Mouse (Mus musculus) kidney, adult 2 months (tissue): ENCODE data around the gene Map3k6. TPM values are rescaled to one million over a fixed set of nuclear protein-coding genes. Genes with fewer than 3 reads are reported as not detected.

Experiments
- DNase-seq: peaks from one replicate; pipeline ENCODE4 v3.0.0; 2021
- H3K27ac ChIP-seq: fragments of 200-500 bp; 2 replicates; pipeline ENCODE4 v1.5.1; 2012; ENCODE audit warnings: low read depth, low read length, control low read depth, inconsistent platforms; ENCODE audit not compliant: insufficient read depth
- H3K27me3 ChIP-seq: fragments of 200-500 bp; replicated peaks from 2 replicates; pipeline ENCODE4 v1.6.1; 2012; ENCODE audit warnings: mild to moderate bottlenecking, moderate library complexity, low read length, inconsistent platforms; ENCODE audit not compliant: control insufficient read depth, insufficient read depth
- H3K36me3 ChIP-seq: fragments of 200-500 bp; 2 replicates; pipeline ENCODE4 v1.6.1; 2012; ENCODE audit warnings: mild to moderate bottlenecking, moderate library complexity, low read length, inconsistent platforms; ENCODE audit not compliant: control insufficient read depth, insufficient read depth
- H3K4me1 ChIP-seq: fragments of 200-500 bp; 2 replicates; pipeline ENCODE4 v1.6.1; 2011; ENCODE audit warnings: low read length; ENCODE audit not compliant: control insufficient read depth, insufficient read depth
- H3K4me3 ChIP-seq: fragments of 200-500 bp; 2 replicates; pipeline ENCODE4 v1.5.1; 2011; ENCODE audit warnings: mild to moderate bottlenecking, low read depth, low read length, control low read depth; ENCODE audit not compliant: insufficient read depth
- CTCF ChIP-seq: fragments of 200-500 bp; conservative IDR thresholded peaks from 2 replicates; pipeline ENCODE4 v1.5.1; 2011; ENCODE audit warnings: low read depth, mild to moderate bottlenecking, control low read depth, low read length, moderate library complexity, mixed read lengths; ENCODE audit not compliant: insufficient read depth, insufficient read length
- POLR2A ChIP-seq: fragments of 200-500 bp; IDR thresholded peaks from one replicate; pipeline ENCODE4 v1.6.1; 2011; ENCODE audit warnings: low read depth, low read length, control low read depth
- WGBS: fragments of 180-500 bp; shearing (Covaris S2); methylation state at CpG from one replicate; pipeline ENCODE4 v1.1.7; 2018; 5-methylcytosine and 5-hydroxymethylcytosine counted together
- polyA plus RNA-seq: library from polyadenylated mRNA; depleted of rRNA; stranded (reverse); fragments of >200 nt; gene quantifications from 2 replicates; pipeline ENCODE4 v1.2.3, GENCODE M21; 2012

Gene Map3k6
- polyA plus RNA-seq, 1 experiment, result 4.3 TPM

GRCm38 (mm10) chr4:133262375-133262765, 21.8 kb downstream of the Map3k6 start:
- Histone ChIP-seq H3K36me3 (no peaks in the 10 kb centered on the region), H3K27me3 (no peaks in the 10 kb centered on the region), H3K4me1 (peaks cover 4% of the 10 kb centered on the region; the same call in 1 of the 2 replicates), H3K4me3 (peak overlapping the region; percentile 36; the same call in 1 of the 2 replicates), H3K27ac (no peak overlapping the region)
- WGBS, result 68% methylated on average over 7 of the region's 7 CpGs
- TF ChIP-seq POLR2A, result no peak
- no peak for TF ChIP-seq CTCF
- DNase-seq, result no peak

- peak within 1 kb of the TSS; percentile 36 for H3K4me3 ChIP-seq
- H3K4me1 ChIP-seq, result no peaks in the 10 kb centered on the region
- H3K27ac ChIP-seq, result no peak within 1 kb of the TSS
- 32% methylated on average over 7 of the region's 7 CpGs for WGBS
- TF ChIP-seq CTCF (0 out of 2 replicates have a peak, but pooled peaks have one; percentile 24), POLR2A (no peak)
- H3K27me3 ChIP-seq, result no peaks in the 10 kb centered on the region
- no peaks in the 10 kb centered on the region for H3K36me3 ChIP-seq
- DNase-seq, result peak; percentile 36
Measured at GRCm38 (mm10) chr4:133262882-133263281, 22.3 kb downstream of the Map3k6 start, which contains the start of gene Sytl1. Gene Sytl1 (minus strand): TSS chr4:133263113.

- Histone ChIP-seq H3K27ac (no peak overlapping the region), H3K27me3 (no peaks in the 10 kb centered on the region), H3K36me3 (no peaks in the 10 kb centered on the region), H3K4me3 (no peak overlapping the region), H3K4me1 (no peaks in the 10 kb centered on the region)
- 94% methylated on average over 5 of the region's 5 CpGs for WGBS
- TF ChIP-seq CTCF (no peak), POLR2A (no peak)
- DNase-seq, result no peak
Measured at GRCm38 (mm10) chr4:133263756-133264155, 23.1 kb downstream of the Map3k6 start.

- Histone ChIP-seq H3K4me3 (no peak overlapping the region), H3K27me3 (no peaks in the 10 kb centered on the region), H3K4me1 (no peaks in the 10 kb centered on the region), H3K36me3 (no peaks in the 10 kb centered on the region), H3K27ac (no peak overlapping the region)
- DNase-seq, result no peak
- TF ChIP-seq CTCF (no peak), POLR2A (no peak)
- WGBS, result 89% methylated on average over 2 of the region's 2 CpGs
Measured at GRCm38 (mm10) chr4:133264559-133264958, 23.9 kb downstream of the Map3k6 start.

- DNase-seq, result no peak
- H3K4me1 ChIP-seq, result no peaks in the 10 kb centered on the region
- H3K27me3 ChIP-seq, result no peaks in the 10 kb centered on the region
- no peak overlapping the region for H3K27ac ChIP-seq
- TF ChIP-seq CTCF, result no peak
- no peak overlapping the region for H3K4me3 ChIP-seq
- 90% methylated on average over 3 of the region's 3 CpGs for WGBS
- H3K36me3 ChIP-seq, result no peaks in the 10 kb centered on the region
Measured at GRCm38 (mm10) chr4:133265297-133265696, 24.7 kb downstream of the Map3k6 start.

GRCm38 (mm10) chr4:133265759-133266158, 25.1 kb downstream of the Map3k6 start:
- Histone ChIP-seq H3K4me3 (no peak overlapping the region), H3K36me3 (no peaks in the 10 kb centered on the region), H3K27ac (no peak overlapping the region), H3K4me1 (no peaks in the 10 kb centered on the region), H3K27me3 (no peaks in the 10 kb centered on the region)
- no peak for TF ChIP-seq CTCF
- no peak for TF ChIP-seq POLR2A
- WGBS, result 74% methylated on average over 4 of the region's 4 CpGs
- DNase-seq, result peak; percentile 42

- TF ChIP-seq CTCF (no peak), POLR2A (no peak)
- WGBS, result 85% methylated on average over 12 of the region's 12 CpGs
- H3K36me3 ChIP-seq, result no peaks in the 10 kb centered on the region
- H3K27me3 ChIP-seq, result no peaks in the 10 kb centered on the region
- H3K4me3 ChIP-seq, result no peak overlapping the region
- H3K4me1 ChIP-seq, result no peaks in the 10 kb centered on the region
- no peak for DNase-seq
- no peak overlapping the region for H3K27ac ChIP-seq
Measured at GRCm38 (mm10) chr4:133266248-133266880, 25.7 kb downstream of the Map3k6 start.

GRCm38 (mm10) chr4:133268931-133269330, 28.3 kb downstream of the Map3k6 start:
- H3K4me3 ChIP-seq, result no peak overlapping the region
- no peaks in the 10 kb centered on the region for H3K27me3 ChIP-seq
- DNase-seq, result no peak
- H3K4me1 ChIP-seq, result no peaks in the 10 kb centered on the region
- no peaks in the 10 kb centered on the region for H3K36me3 ChIP-seq
- no peak overlapping the region for H3K27ac ChIP-seq
- TF ChIP-seq POLR2A (no peak), CTCF (no peak)
- WGBS, result 88% methylated on average over 3 of the region's 3 CpGs
